Mouse (Mus musculus) lung, postnatal 10 days (tissue): Measurements from ENCODE around the gene Mrps18a.
A peak's percentile ranks its signal among the peaks of the same experiment; 100 is the strongest.

Source experiments
- DNase-seq: peaks from one replicate; pipeline ENCODE4 v3.0.0; 2021

The Mrps18a gene

GRCm38 (mm10) chr17:46110402-46111289, at the start of gene Mrps18a:
Gene Mrps18a (plus strand): TSS chr17:46110986.
- DNase-seq, result peak; percentile 90

GRCm38 (mm10) chr17:46063283-46063973, 47.4 kb upstream of the Mrps18a start:
- peak; percentile 90 for DNase-seq

DNA sequence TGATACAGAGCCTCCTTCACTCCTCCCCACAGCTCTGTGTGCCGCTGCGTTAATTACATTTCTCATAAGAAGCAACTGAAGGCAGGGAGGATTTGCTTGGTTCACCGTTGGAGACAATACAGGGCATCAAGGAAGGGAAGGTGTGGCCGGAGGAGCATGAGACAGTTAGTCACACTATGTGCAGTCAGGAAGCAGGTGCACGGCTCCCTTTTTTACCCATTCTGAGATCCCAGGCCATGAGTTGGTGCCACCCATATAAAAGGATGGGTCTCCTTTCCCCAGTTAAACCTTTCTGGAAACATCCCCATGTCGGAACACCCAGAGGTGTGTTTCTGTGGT, 46.8 kb upstream of the Mrps18a start:
- DNase-seq, result no peak

DNA sequence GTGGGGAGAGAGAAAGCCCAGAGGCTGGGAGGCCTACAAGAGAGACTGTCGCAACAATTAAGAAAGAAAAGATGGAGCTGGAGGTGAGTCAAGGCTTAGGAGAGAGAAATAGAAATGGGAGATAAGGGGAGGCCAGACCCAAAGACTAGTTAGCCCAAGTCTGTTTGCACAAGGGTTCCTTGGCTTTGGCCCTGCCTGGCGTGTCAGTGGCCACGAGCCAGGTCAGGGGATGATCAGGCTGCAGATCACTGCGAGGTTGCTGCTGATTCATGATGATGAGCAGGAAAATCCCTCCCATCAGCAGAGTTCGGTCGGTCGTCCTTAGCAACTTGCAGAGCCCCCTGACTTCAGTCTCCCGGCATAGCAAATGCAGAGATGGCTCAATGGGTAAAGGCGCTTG, 40.7 kb upstream of the Mrps18a start:
- no peak for DNase-seq

GRCm38 (mm10) chr17:46071531-46071930, 39.3 kb upstream of the Mrps18a start:
- no peak for DNase-seq

DNA sequence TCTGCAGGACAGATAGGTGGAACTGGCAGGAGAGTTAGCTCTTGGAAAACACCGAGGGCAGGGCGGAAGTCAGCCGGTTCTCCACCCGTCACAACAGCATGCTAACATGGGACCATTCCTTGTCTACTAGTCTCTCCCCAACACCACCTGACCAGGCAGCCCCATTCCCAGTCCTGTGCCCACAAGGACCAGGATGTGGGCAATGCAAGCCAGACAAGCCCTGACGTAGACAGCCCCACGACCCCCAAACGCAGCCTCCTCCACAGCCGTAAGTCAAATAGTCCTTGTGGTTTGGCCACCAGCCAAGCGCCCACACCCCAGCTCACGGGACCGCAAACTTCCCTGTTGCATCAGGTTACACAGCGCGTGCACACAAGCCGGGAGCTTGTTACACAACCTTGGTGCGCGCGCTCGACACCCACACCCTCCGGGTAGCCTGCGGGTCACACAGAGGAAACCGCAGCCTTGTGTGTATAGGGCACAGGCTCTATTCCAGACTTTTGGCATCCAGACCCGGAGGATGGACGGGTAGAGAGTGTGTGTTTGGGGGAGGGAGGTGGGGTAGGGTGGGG, 37.0 kb upstream of the Mrps18a start:
- peak; percentile 92 for DNase-seq

DNA sequence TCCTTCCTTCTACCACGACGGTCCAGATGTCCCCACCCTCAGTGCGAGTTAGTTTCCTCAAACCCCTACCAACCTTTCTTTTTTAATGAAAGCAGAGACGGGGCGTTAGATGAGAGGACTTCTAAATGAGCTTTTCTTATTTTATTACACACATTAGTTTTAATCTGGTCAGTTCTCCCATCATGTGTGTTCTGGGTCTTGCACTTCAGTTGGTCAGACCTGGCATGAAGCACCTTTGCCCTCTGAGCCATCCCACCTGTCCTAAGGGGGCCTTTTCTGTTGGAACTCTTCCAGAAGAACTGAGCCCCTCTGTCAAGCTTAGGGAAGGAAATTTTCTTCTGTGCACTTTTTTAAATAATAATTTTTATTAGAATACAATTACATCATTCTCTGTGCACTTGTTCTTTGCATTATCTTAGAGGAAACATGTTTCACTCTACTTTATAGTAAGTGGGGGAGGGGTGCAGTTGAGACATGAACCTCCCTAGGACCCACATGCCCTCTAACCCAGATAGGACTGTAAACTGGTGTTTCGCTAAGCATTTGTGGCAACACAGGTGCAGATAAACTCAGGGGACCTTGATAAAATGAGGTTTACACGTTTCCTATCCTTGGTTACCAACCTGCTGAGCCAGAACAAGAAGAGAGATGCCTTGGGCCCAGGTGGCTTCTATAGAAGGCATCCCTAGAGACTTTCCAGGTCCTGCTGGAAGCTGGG, 36.2 kb upstream of the Mrps18a start:
- DNase-seq, result no peak

DNA sequence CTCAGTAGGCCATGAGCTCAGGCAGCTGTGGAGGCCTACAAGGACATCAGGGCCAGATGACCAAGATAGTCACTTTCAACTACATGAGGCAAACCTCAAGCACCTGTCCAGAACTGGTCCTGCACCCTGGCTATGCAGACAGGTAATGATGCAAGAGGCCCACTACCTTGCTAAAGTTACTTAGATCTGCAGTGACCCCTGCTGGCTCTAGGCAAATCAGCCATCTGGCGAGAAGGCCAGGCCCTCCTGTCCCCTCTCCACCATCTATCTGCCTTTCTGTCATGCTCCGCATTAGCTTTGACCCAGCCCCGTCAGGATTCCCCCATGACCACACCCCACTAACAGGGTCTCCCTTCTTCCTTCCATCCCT, 35.7 kb upstream of the Mrps18a start:
- peak; percentile 78 for DNase-seq

GRCm38 (mm10) chr17:46075551-46076259, 35.1 kb upstream of the Mrps18a start:
- no peak for DNase-seq

DNA sequence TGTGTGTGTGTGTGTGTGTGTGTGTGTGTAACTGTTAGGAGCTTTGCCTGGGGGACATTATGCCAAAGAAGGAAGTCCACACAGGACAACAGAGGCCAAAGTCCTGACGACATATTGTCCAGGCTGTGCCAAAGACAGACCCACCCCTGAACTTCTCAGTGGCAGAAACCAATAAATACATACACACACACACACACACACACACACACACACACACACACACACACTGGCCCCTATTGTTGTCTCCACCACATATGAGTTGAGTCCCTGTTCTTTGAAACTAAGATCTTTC, 34.6 kb upstream of the Mrps18a start:
- DNase-seq, result peak; percentile 67

GRCm38 (mm10) chr17:46077921-46078534, 32.8 kb upstream of the Mrps18a start:
- no peak for DNase-seq

- DNase-seq, result no peak
Measured at GRCm38 (mm10) chr17:46079037-46079436, 31.7 kb upstream of the Mrps18a start.

DNA sequence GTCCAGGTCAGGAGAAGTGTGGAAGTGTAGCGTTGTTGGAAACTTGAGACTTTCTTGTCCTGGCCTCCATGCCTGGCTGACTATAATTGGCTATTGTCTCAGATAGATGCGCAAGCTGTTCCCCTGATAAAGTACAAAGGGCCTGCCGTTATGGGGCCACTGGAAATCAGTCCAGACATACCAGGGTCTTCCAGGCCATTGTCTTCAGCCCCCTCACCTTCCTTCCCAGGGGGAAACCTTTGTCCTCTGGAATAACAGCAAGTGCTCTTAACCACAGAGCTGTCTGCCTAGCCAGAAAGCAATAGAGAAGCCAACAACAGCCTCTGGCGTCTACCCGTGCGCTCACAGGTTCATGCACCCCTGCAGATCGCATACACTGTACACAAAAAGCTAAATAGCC, 30.4 kb upstream of the Mrps18a start:
- DNase-seq, result no peak

- DNase-seq, result peak; percentile 54
Measured at GRCm38 (mm10) chr17:46081042-46081441, 29.7 kb upstream of the Mrps18a start.

DNA sequence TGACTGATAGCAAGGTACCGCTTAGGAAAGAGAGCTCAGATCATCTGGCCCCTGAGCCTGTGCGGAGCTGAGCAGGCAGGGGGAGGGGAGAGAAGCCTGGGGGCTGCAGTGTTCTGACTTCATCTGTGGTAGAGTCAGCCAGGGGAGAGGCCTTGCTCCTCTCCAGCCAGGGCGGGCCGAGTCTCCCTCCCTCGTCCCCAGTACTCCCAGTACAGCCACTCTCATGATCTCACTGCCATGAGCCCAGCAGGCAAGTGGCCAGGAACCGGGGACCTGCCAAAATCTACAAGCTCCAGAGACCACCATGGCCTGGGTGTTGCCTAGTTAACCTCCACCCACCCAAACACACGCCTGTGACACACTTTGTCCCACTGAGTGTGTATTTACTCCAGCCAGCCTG, 29.1 kb upstream of the Mrps18a start:
- peak; percentile 68 for DNase-seq

GRCm38 (mm10) chr17:46083381-46083780, 27.4 kb upstream of the Mrps18a start:
- DNase-seq, result no peak

GRCm38 (mm10) chr17:46084091-46084501, 26.7 kb upstream of the Mrps18a start:
- DNase-seq, result peak; percentile 98

DNA sequence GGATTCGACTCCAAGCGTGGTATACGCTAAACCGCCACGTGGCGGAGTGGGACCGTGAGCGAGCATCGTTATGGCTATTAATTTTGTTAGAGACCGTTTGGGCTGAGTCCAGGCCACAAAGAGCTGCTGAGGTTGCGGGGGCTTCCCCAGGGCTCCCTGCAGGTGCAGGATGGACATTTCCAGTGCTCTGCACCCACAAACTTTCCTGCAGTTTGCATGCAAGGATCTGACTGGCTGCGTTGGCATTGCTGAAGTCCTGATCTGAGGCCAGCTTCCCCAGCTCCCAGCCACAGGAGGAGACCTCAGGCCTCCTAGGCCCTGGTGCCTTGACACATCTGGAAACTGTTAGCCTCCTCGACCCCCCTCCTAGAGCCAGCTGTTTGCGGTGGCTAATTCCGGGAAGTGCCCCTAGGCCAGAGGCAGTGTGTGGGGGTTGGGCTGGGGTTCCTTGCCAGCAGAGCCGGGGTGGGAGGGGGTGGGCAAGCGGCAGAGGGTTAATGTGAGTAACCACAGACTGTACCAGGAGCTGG, 24.4 kb upstream of the Mrps18a start:
- DNase-seq, result peak; percentile 56

GRCm38 (mm10) chr17:46091351-46091750, 19.4 kb upstream of the Mrps18a start:
- no peak for DNase-seq

DNA sequence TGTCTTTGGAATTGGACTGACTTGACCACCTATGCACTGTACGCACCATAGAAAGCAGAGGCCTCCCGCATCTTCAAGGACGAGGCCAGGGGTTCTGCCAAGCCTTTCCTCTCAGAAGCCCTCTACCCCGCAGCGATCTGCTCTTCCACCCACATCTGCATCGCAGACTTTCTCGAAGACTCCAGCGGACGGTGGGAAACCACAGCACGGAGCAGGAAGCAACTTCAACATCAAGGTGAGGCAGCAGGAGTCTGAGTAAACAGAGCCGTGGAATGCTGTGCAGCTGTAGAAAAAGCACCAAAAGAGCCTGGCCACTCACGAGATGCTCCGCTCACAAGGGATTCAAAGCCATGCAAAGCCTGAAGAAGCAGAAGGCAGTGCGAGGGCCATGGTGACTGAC, 18.9 kb upstream of the Mrps18a start:
- DNase-seq, result no peak

GRCm38 (mm10) chr17:46098525-46098924, 12.3 kb upstream of the Mrps18a start:
- peak; percentile 67 for DNase-seq

- DNase-seq, result no peak
Measured at GRCm38 (mm10) chr17:46101906-46102305, 8.9 kb upstream of the Mrps18a start.
